Mouse (Mus musculus): ENCODE results near the gene Pdzk1.

Gene Pdzk1

GRCm38 (mm10) chr3:96828984-96829383 lies at the start of gene Pdzk1, which contains the start of gene Cd160:
Gene Pdzk1, plus strand, starts transcription at chr3:96829284.
Gene Cd160, minus strand, starts transcription at chr3:96829351.
- DNase-seq (ENCODE audit: low read depth, low spot score), result no peak

GRCm38 (mm10) chr3:96782236-96782635 lies 46.8 kb upstream of the Pdzk1 start:
- no peak for DNase-seq (ENCODE audit: low read depth, low spot score)

- DNase-seq (ENCODE audit: low read depth, low spot score), result no peak
Measured at GRCm38 (mm10) chr3:96787784-96788183, 41.3 kb upstream of the Pdzk1 start.

- no peak for DNase-seq (ENCODE audit: low read depth, low spot score)
Measured at GRCm38 (mm10) chr3:96788506-96788905, 40.6 kb upstream of the Pdzk1 start.

GRCm38 (mm10) chr3:96800254-96800653 lies 28.8 kb upstream of the Pdzk1 start:
- no peak for DNase-seq (ENCODE audit: low read depth, low spot score)

GRCm38 (mm10) chr3:96802214-96802613 lies 26.9 kb upstream of the Pdzk1 start:
- DNase-seq (ENCODE audit: low read depth, low spot score), result no peak

GRCm38 (mm10) chr3:96808136-96808535 lies 20.9 kb upstream of the Pdzk1 start:
- no peak for DNase-seq (ENCODE audit: low read depth, low spot score)

- DNase-seq (ENCODE audit: low read depth, low spot score), result no peak
Measured at GRCm38 (mm10) chr3:96808651-96809050, 20.4 kb upstream of the Pdzk1 start.

GRCm38 (mm10) chr3:96811232-96811631 lies 17.9 kb upstream of the Pdzk1 start:
- DNase-seq (ENCODE audit: low read depth, low spot score), result no peak

- DNase-seq (ENCODE audit: low read depth, low spot score), result peak; percentile 78
Measured at GRCm38 (mm10) chr3:96812395-96813091, 16.5 kb upstream of the Pdzk1 start.

GRCm38 (mm10) chr3:96813106-96813505 lies 16.0 kb upstream of the Pdzk1 start:
- peak; percentile 43 for DNase-seq (ENCODE audit: low read depth, low spot score)

- DNase-seq (ENCODE audit: low read depth, low spot score), result no peak
Measured at GRCm38 (mm10) chr3:96813591-96814244, 15.4 kb upstream of the Pdzk1 start.

- no peak for DNase-seq (ENCODE audit: low read depth, low spot score)
Measured at GRCm38 (mm10) chr3:96814342-96814741, 14.7 kb upstream of the Pdzk1 start.

GRCm38 (mm10) chr3:96820116-96820915 lies 8.8 kb upstream of the Pdzk1 start:
- DNase-seq (ENCODE audit: low read depth, low spot score), result no peak

- no peak for DNase-seq (ENCODE audit: low read depth, low spot score)
Measured at GRCm38 (mm10) chr3:96821581-96821980, 7.5 kb upstream of the Pdzk1 start.

GRCm38 (mm10) chr3:96823701-96824100 lies 5.4 kb upstream of the Pdzk1 start:
- no peak for DNase-seq (ENCODE audit: low read depth, low spot score)

- no peak for DNase-seq (ENCODE audit: low read depth, low spot score)
Measured at GRCm38 (mm10) chr3:96824614-96825013, 4.5 kb upstream of the Pdzk1 start.

GRCm38 (mm10) chr3:96825261-96825660 lies 3.8 kb upstream of the Pdzk1 start:
- DNase-seq (ENCODE audit: low read depth, low spot score), result no peak

- no peak for DNase-seq (ENCODE audit: low read depth, low spot score)
Measured at GRCm38 (mm10) chr3:96828308-96828864, 698 bp upstream of the Pdzk1 start.

GRCm38 (mm10) chr3:96829856-96830255 lies 772 bp downstream of the Pdzk1 start:
- DNase-seq (ENCODE audit: low read depth, low spot score), result no peak

GRCm38 (mm10) chr3:96832930-96833329 lies 3.8 kb downstream of the Pdzk1 start:
- DNase-seq (ENCODE audit: low read depth, low spot score), result no peak
